Mouse (Mus musculus): ENCODE results near the gene Tmem212. TPM values are rescaled to one million over a fixed set of nuclear protein-coding genes. Genes with fewer than 3 reads are reported as not detected.
A peak's percentile ranks its signal among the peaks of the same experiment; 100 is the strongest.

Gene Tmem212
- polyA plus RNA-seq, 1 experiment from 2014 or later = not detected

- DNase-seq = no peak
Measured at GRCm38 (mm10) chr3:27878854-27879610, 17.1 kb downstream of the Tmem212 start.

GRCm38 (mm10) chr3:27873268-27874073 is 22.7 kb downstream of the Tmem212 start:
- ATAC-seq (ENCODE audit: low FRiP score, low TSS enrichment) (no peak), DNase-seq (peak; percentile 57)
- Histone ChIP-seq H3K27ac (replicated peaks; ENCODE audit: low read depth, low read length) (no peak overlapping the region), H3K27me3 (ENCODE audit: control insufficient read depth, insufficient read depth, low read length) (no peaks in the 10 kb centered on the region), H3K9me3 (ENCODE audit: control insufficient read depth, low read length) (no peaks in the 10 kb centered on the region), H3K4me3 (replicated peaks; ENCODE audit: low read depth, low read length) (no peak overlapping the region), H3K4me1 (ENCODE audit: control insufficient read depth, insufficient read depth, low read length) (0 out of 2 replicates have a peak, but pooled peaks cover 4% of the 10 kb centered on the region), H3K36me3 (ENCODE audit: control insufficient read depth, insufficient read depth, low read length) (no peaks in the 10 kb centered on the region), H3K4me2 (ENCODE audit: low read length) (no peak overlapping the region), H3K9ac (replicated peaks; ENCODE audit: low read length) (no peak overlapping the region)
- 49% methylated on average over 9 of the region's 9 CpGs for WGBS

More at GRCm38 (mm10) chr3:27878854-27879610, 17.1 kb downstream of the Tmem212 start:
- no peaks in the 10 kb centered on the region for H3K27me3 ChIP-seq (ENCODE audit: control insufficient read depth, insufficient read depth, low read length)
- no peak overlapping the region for H3K9ac ChIP-seq (replicated peaks; ENCODE audit: low read length)
- whole genome bisulfite sequencing = 81% methylated on average over 7 of the region's 7 CpGs
- no peaks in the 10 kb centered on the region for H3K36me3 ChIP-seq (ENCODE audit: control insufficient read depth, insufficient read depth, low read length)
- no peak for ATAC-seq (ENCODE audit: low FRiP score, low TSS enrichment)
- H3K4me3 ChIP-seq (replicated peaks; ENCODE audit: low read depth, low read length) = no peak overlapping the region
- no peak overlapping the region for H3K27ac ChIP-seq (replicated peaks; ENCODE audit: low read depth, low read length)
- no peaks in the 10 kb centered on the region for H3K9me3 ChIP-seq (ENCODE audit: control insufficient read depth, low read length)
- H3K4me2 ChIP-seq (ENCODE audit: low read length) = no peak overlapping the region
- no peaks in the 10 kb centered on the region for H3K4me1 ChIP-seq (ENCODE audit: control insufficient read depth, insufficient read depth, low read length)

DNA sequence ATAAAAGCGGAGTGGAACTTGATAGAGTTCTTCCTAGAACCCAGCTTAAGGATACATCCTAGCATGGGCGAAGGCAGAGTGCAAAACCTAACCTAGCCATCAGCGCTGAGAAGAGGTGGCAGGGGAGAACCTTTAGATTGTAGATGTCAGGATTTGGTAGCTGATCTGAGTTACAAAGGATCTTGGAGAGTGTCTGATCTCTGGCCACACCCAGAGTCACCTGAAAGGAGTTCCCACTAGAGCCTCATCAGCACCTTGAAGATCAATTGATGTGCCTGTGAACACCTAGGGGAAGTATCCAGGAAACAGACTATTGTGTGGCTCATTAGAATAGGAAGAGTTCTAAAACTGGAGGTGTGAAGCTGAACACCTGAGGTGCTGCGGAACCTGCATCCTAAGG is 23.7 kb downstream of the Tmem212 start:
- H3K4me1 ChIP-seq (ENCODE audit: control insufficient read depth, insufficient read depth, low read length) = 0 out of 2 replicates have a peak, but pooled peaks cover 4% of the 10 kb centered on the region
- no peak overlapping the region for H3K4me3 ChIP-seq (replicated peaks; ENCODE audit: low read depth, low read length)
- no peak overlapping the region for H3K4me2 ChIP-seq (ENCODE audit: low read length)
- H3K9ac ChIP-seq (replicated peaks; ENCODE audit: low read length) = no peak overlapping the region
- ATAC-seq (ENCODE audit: low FRiP score, low TSS enrichment) (no peak), DNase-seq (no peak)
- 87% methylated on average over 4 of the region's 4 CpGs for WGBS
- H3K36me3 ChIP-seq (ENCODE audit: control insufficient read depth, insufficient read depth, low read length) = no peaks in the 10 kb centered on the region
- H3K27me3 ChIP-seq (ENCODE audit: control insufficient read depth, insufficient read depth, low read length) = no peaks in the 10 kb centered on the region
- H3K27ac ChIP-seq (replicated peaks; ENCODE audit: low read depth, low read length) = no peak overlapping the region
- H3K9me3 ChIP-seq (ENCODE audit: control insufficient read depth, low read length) = no peaks in the 10 kb centered on the region

GRCm38 (mm10) chr3:27871891-27872290 is 24.3 kb downstream of the Tmem212 start:
- no peak overlapping the region for H3K27ac ChIP-seq (replicated peaks; ENCODE audit: low read depth, low read length)
- 90% methylated on average over 3 of the region's 3 CpGs for WGBS
- no peak for ATAC-seq (ENCODE audit: low FRiP score, low TSS enrichment)
- H3K9me3 ChIP-seq (ENCODE audit: control insufficient read depth, low read length) = no peaks in the 10 kb centered on the region
- 0 out of 2 replicates have a peak, but pooled peaks cover 4% of the 10 kb centered on the region for H3K4me1 ChIP-seq (ENCODE audit: control insufficient read depth, insufficient read depth, low read length)
- H3K4me2 ChIP-seq (ENCODE audit: low read length) = no peak overlapping the region
- no peaks in the 10 kb centered on the region for H3K36me3 ChIP-seq (ENCODE audit: control insufficient read depth, insufficient read depth, low read length)
- no peaks in the 10 kb centered on the region for H3K27me3 ChIP-seq (ENCODE audit: control insufficient read depth, insufficient read depth, low read length)
- no peak for DNase-seq
- H3K9ac ChIP-seq (replicated peaks; ENCODE audit: low read length) = no peak overlapping the region
- H3K4me3 ChIP-seq (replicated peaks; ENCODE audit: low read depth, low read length) = no peak overlapping the region

GRCm38 (mm10) chr3:27871371-27871770 is 24.8 kb downstream of the Tmem212 start:
- no peak for DNase-seq
- H3K9me3 ChIP-seq (ENCODE audit: control insufficient read depth, low read length) = no peaks in the 10 kb centered on the region
- WGBS = 88% methylated on average over 4 of the region's 4 CpGs
- no peaks in the 10 kb centered on the region for H3K36me3 ChIP-seq (ENCODE audit: control insufficient read depth, insufficient read depth, low read length)
- H3K4me1 ChIP-seq (ENCODE audit: control insufficient read depth, insufficient read depth, low read length) = 0 out of 2 replicates have a peak, but pooled peaks cover 4% of the 10 kb centered on the region
- ATAC-seq (ENCODE audit: low FRiP score, low TSS enrichment) = no peak
- no peak overlapping the region for H3K27ac ChIP-seq (replicated peaks; ENCODE audit: low read depth, low read length)
- H3K27me3 ChIP-seq (ENCODE audit: control insufficient read depth, insufficient read depth, low read length) = no peaks in the 10 kb centered on the region
- no peak overlapping the region for H3K4me3 ChIP-seq (replicated peaks; ENCODE audit: low read depth, low read length)
- no peak overlapping the region for H3K9ac ChIP-seq (replicated peaks; ENCODE audit: low read length)
- no peak overlapping the region for H3K4me2 ChIP-seq (ENCODE audit: low read length)

GRCm38 (mm10) chr3:27868681-27869080 is 27.5 kb downstream of the Tmem212 start:
- H3K4me3 ChIP-seq (replicated peaks; ENCODE audit: low read depth, low read length) = no peak overlapping the region
- WGBS = 97% methylated on average over 3 of the region's 3 CpGs
- ATAC-seq (ENCODE audit: low FRiP score, low TSS enrichment) = no peak
- H3K4me2 ChIP-seq (ENCODE audit: low read length) = no peak overlapping the region
- no peaks in the 10 kb centered on the region for H3K27me3 ChIP-seq (ENCODE audit: control insufficient read depth, insufficient read depth, low read length)
- no peak overlapping the region for H3K9ac ChIP-seq (replicated peaks; ENCODE audit: low read length)
- DNase-seq = no peak
- H3K4me1 ChIP-seq (ENCODE audit: control insufficient read depth, insufficient read depth, low read length) = 0 out of 2 replicates have a peak, but pooled peaks cover 2% of the 10 kb centered on the region
- no peaks in the 10 kb centered on the region for H3K9me3 ChIP-seq (ENCODE audit: control insufficient read depth, low read length)
- no peaks in the 10 kb centered on the region for H3K36me3 ChIP-seq (ENCODE audit: control insufficient read depth, insufficient read depth, low read length)
- H3K27ac ChIP-seq (replicated peaks; ENCODE audit: low read depth, low read length) = no peak overlapping the region

DNA sequence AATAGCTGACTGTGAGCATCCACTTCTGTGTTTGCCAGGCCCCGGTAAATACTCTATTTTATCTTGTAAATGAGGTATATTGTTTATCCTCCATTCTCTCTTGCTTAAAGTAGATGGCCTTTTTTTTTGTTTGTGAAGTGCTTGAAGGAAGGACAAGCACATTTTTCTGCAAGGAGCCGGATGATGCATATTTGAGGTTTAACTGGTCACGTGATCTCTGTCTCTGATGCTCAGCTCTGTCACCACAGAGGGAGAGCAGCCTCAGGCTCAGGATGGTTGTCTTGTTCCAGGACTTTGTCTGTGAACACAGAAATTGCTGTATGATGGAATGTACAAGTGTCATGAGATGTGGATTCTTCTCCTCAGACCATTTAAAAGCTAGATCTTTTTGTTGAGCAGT is 28.4 kb downstream of the Tmem212 start:
- peak; percentile 24 for DNase-seq
- H3K27me3 ChIP-seq (ENCODE audit: control insufficient read depth, insufficient read depth, low read length) = no peaks in the 10 kb centered on the region
- H3K9me3 ChIP-seq (ENCODE audit: control insufficient read depth, low read length) = no peaks in the 10 kb centered on the region
- H3K4me2 ChIP-seq (ENCODE audit: low read length) = no peak overlapping the region
- ATAC-seq (ENCODE audit: low FRiP score, low TSS enrichment) = no peak
- peaks cover 5% of the 10 kb centered on the region for H3K4me1 ChIP-seq (ENCODE audit: control insufficient read depth, insufficient read depth, low read length)
- no peaks in the 10 kb centered on the region for H3K36me3 ChIP-seq (ENCODE audit: control insufficient read depth, insufficient read depth, low read length)
- WGBS = 63% methylated on average over 3 of the region's 3 CpGs
- no peak overlapping the region for H3K4me3 ChIP-seq (replicated peaks; ENCODE audit: low read depth, low read length)
- H3K27ac ChIP-seq (replicated peaks; ENCODE audit: low read depth, low read length) = no peak overlapping the region
- H3K9ac ChIP-seq (replicated peaks; ENCODE audit: low read length) = no peak overlapping the region

DNA sequence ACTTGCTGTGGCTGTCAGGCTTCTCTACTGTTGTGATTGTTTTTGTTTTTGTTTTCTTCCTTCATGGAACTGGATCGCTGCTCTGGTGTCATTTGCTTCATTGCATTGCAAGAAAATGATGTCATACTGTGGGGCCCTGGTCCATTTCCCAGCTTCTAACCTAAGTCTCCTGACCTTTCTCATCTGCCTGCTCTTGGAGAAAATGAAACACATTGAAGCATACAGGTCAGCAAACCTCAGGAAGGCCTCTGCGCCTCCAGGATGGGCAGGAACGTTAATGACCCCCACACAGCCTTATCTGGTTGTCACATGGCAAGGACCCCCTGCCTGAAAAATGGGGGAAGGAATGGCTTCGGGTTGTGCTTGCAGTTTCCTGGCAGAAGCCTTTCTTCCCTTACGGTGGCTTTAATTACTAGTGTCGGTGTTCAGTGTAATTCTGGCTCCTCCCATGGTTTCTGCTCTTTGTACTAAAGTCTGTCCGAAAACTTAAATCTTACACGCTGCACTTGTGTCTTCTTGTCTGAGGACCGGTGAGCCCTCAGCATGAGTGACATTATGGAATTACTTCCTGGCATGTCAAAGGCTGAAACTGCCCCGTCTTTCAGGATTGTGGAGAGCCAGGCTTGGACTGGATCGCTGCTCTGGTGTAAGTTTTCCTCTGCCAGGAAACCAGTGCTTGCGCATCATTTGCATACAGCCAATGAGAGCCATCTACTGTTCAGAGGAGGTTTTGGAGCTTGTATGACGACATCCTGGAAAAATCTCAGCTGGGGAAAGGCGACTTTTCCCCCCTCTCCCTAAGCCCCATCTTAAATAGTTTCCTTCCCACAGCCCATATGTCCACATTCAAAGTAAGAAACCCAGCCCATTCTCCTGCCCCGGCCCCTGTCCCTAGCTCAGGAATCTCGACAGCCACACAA is 33.1 kb downstream of the Tmem212 start:
- 0 out of 2 replicates have a peak overlapping the region, but pooled peaks have one; percentile 24 for H3K9ac ChIP-seq (replicated peaks; ENCODE audit: low read length)
- peak overlapping the region; percentile 21 for H3K4me3 ChIP-seq (replicated peaks; ENCODE audit: low read depth, low read length)
- no peaks in the 10 kb centered on the region for H3K27me3 ChIP-seq (ENCODE audit: control insufficient read depth, insufficient read depth, low read length)
- H3K4me2 ChIP-seq (ENCODE audit: low read length) = peak overlapping the region; percentile 47
- peaks cover 9% of the 10 kb centered on the region for H3K4me1 ChIP-seq (ENCODE audit: control insufficient read depth, insufficient read depth, low read length)
- no peaks in the 10 kb centered on the region for H3K36me3 ChIP-seq (ENCODE audit: control insufficient read depth, insufficient read depth, low read length)
- peak overlapping the region; percentile 47 for H3K27ac ChIP-seq (replicated peaks; ENCODE audit: low read depth, low read length)
- ATAC-seq (ENCODE audit: low FRiP score, low TSS enrichment) = peak; percentile 89
- no peaks in the 10 kb centered on the region for H3K9me3 ChIP-seq (ENCODE audit: control insufficient read depth, low read length)
- 7% methylated on average over 16 of the region's 16 CpGs for WGBS
- peak; percentile 84 for DNase-seq

Data from midbrain, embryonic 14.5 days (tissue).